Mouse (Mus musculus) A20 (cell line): ENCODE data around the gene Bcas2.
"Not testable (repeated sequence)": the region's sequence is repeated elsewhere in the genome, so short reads cannot be mapped to it uniquely, and the experiment has no call there.

Source experiments
- DNase-seq: peaks from one replicate; pipeline ENCODE4 v3.0.0-alpha.2; 2011; ENCODE audit warnings: low read depth, low spot score

Gene Bcas2

GRCm38 (mm10) chr3:103159232-103159900 lies 12.1 kb upstream of the Bcas2 start:
- no peak for DNase-seq

- peak; percentile 86 for DNase-seq
Observed at GRCm38 (mm10) chr3:103169771-103170170, 1.7 kb upstream of the Bcas2 start.

GRCm38 (mm10) chr3:103172615-103173014 lies 1.2 kb downstream of the Bcas2 start:
- no peak for DNase-seq

- DNase-seq, result no peak
Observed at GRCm38 (mm10) chr3:103176740-103177139, 5.3 kb downstream of the Bcas2 start.

GRCm38 (mm10) chr3:103179527-103179926 lies 8.1 kb downstream of the Bcas2 start:
- DNase-seq, result no peak

GRCm38 (mm10) chr3:103181171-103181570 lies 9.7 kb downstream of the Bcas2 start:
- no peak for DNase-seq

GRCm38 (mm10) chr3:103182821-103183220 lies 11.4 kb downstream of the Bcas2 start:
- no peak for DNase-seq

GRCm38 (mm10) chr3:103184467-103184866 lies 13.0 kb downstream of the Bcas2 start:
- DNase-seq, result peak; percentile 29

GRCm38 (mm10) chr3:103188451-103188850 lies 17.0 kb downstream of the Bcas2 start:
- DNase-seq, result no peak

- no peak for DNase-seq
Observed at GRCm38 (mm10) chr3:103188856-103189255, 17.4 kb downstream of the Bcas2 start.

- DNase-seq, result no peak
Observed at GRCm38 (mm10) chr3:103192161-103192560, 20.7 kb downstream of the Bcas2 start.

GRCm38 (mm10) chr3:103193186-103193585 lies 21.7 kb downstream of the Bcas2 start:
- peak; percentile 52 for DNase-seq

- DNase-seq, result no peak
Observed at GRCm38 (mm10) chr3:103196320-103196823, 24.9 kb downstream of the Bcas2 start.

- DNase-seq, result no peak
Observed at GRCm38 (mm10) chr3:103199386-103199785, 27.9 kb downstream of the Bcas2 start.

- not testable (repeated sequence) for DNase-seq
Observed at GRCm38 (mm10) chr3:103201105-103201504, 29.6 kb downstream of the Bcas2 start.

GRCm38 (mm10) chr3:103203554-103203953 lies 32.1 kb downstream of the Bcas2 start:
- no peak for DNase-seq

- no peak for DNase-seq
Observed at GRCm38 (mm10) chr3:103204445-103204844, 33.0 kb downstream of the Bcas2 start.

GRCm38 (mm10) chr3:103206393-103206792 lies 34.9 kb downstream of the Bcas2 start:
- DNase-seq, result peak; percentile 85

- DNase-seq, result no peak
Observed at GRCm38 (mm10) chr3:103207749-103208148, 36.3 kb downstream of the Bcas2 start.

- DNase-seq, result no peak
Observed at GRCm38 (mm10) chr3:103208237-103208636, 36.8 kb downstream of the Bcas2 start.

- DNase-seq, result no peak
Observed at GRCm38 (mm10) chr3:103211101-103211500, 39.6 kb downstream of the Bcas2 start.

- DNase-seq, result no peak
Observed at GRCm38 (mm10) chr3:103212142-103212541, 40.7 kb downstream of the Bcas2 start.

- DNase-seq, result no peak
Observed at GRCm38 (mm10) chr3:103213537-103213936, 42.1 kb downstream of the Bcas2 start.
